ENCODE assay signal across 9 mouse cellular contexts in the genomic region with DNA sequence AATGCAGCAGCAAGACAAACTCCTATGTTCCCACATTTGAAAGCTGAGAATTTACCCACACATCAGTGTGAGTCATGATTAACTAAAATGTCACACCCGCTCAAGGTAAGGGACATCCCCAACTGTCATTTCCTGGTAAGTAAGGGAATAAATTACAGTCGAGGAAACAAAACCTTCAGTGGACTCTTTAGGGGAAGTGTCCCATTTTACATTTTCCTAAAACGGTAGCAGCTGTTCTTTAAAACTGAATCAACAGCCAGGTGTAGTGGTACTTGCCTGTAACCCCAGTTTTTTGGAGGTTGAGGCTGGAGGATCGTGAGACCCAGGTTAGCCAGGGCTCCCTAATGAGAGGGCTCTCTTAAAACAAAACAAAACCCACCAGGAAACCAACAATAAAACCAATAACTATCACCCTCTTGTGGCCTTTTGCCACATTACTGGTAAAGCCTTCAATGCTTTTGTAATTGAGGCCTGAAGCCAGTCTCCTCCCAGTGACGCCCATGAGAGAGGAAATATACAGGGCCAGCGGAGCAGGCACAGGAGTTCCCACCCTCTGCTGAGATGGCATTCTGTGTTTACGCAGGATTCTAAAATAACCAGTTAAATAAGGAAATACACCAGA. TPM values are rescaled to one million over a fixed set of nuclear protein-coding genes. Genes with fewer than 3 reads are reported as not detected.
A peak's percentile ranks its signal among the peaks of the same experiment; 100 is the strongest.
DNase-seq lines count a peak whose midpoint lies in the region; ATAC-seq and TF ChIP-seq lines count a peak whose summit lies in the region.
"Had no signal": no experiment of that assay in that cellular context is flagged by ENCODE, and none has a peak within 500 bp of the region (broad histone marks: within the 10 kb centered on the region; RNA-seq: fewer than 3 reads in every experiment).

No protein-coding gene starts in this region.

- H3K27me3 ChIP-seq in embryonic facial prominence, embryonic 14.5 days (replicated peaks; ENCODE audit: control insufficient read depth, insufficient read depth, low read length) = no peaks in the 10 kb centered on the region
- H3K27me3 ChIP-seq in hindbrain, embryonic 13.5 days = no peaks in the 10 kb centered on the region
- H3K27me3 ChIP-seq in limb, embryonic 12.5 days = no peaks in the 10 kb centered on the region
- no peaks in the 10 kb centered on the region for H3K27me3 ChIP-seq in midbrain, postnatal 0 days (ENCODE audit: insufficient read depth, low read length)
- H3K27me3 ChIP-seq: embryonic facial prominence, embryonic 12.5 days had no signal

- WGBS in embryonic facial prominence, embryonic 14.5 days = 46% methylated on average over 7 of the region's 7 CpGs
- WGBS in hindbrain, embryonic 13.5 days = 41% methylated on average over 7 of the region's 7 CpGs
- WGBS in limb, embryonic 12.5 days = 36% methylated on average over 7 of the region's 7 CpGs
- 49% methylated on average over 7 of the region's 7 CpGs for WGBS in midbrain, postnatal 0 days

- H3K36me3 ChIP-seq in embryonic facial prominence, embryonic 14.5 days (ENCODE audit: control insufficient read depth, insufficient read depth, low read length) = no peaks in the 10 kb centered on the region
- H3K36me3 ChIP-seq in hindbrain, embryonic 13.5 days = no peaks in the 10 kb centered on the region
- no peaks in the 10 kb centered on the region for H3K36me3 ChIP-seq in limb, embryonic 12.5 days
- H3K36me3 ChIP-seq in midbrain, postnatal 0 days (ENCODE audit: insufficient read depth, low read length) = no peaks in the 10 kb centered on the region
- H3K36me3 ChIP-seq: embryonic facial prominence, embryonic 12.5 days had no signal

- H3K4me2 ChIP-seq in embryonic facial prominence, embryonic 14.5 days (ENCODE audit: low read depth, low read length) = no peak overlapping the region
- no peak overlapping the region for H3K4me2 ChIP-seq in hindbrain, embryonic 13.5 days
- H3K4me2 ChIP-seq in limb, embryonic 12.5 days = no peak overlapping the region
- H3K4me2 ChIP-seq in midbrain, postnatal 0 days (ENCODE audit: low read depth, low read length, poor library complexity, severe bottlenecking) = no peak overlapping the region
- H3K4me2 ChIP-seq: embryonic facial prominence, embryonic 12.5 days had no signal

- H3K27ac ChIP-seq in embryonic facial prominence, embryonic 14.5 days (replicated peaks; ENCODE audit: low read depth, low read length) = no peak overlapping the region
- 0 out of 2 replicates have a peak overlapping the region, but pooled peaks have one; percentile 12 for H3K27ac ChIP-seq in hindbrain, embryonic 13.5 days
- H3K27ac ChIP-seq in limb, embryonic 12.5 days = no peak overlapping the region
- no peak overlapping the region for H3K27ac ChIP-seq in midbrain, postnatal 0 days (ENCODE audit: low read depth, low read length)
- H3K27ac ChIP-seq: embryonic facial prominence, embryonic 12.5 days had no signal

- peak; percentile 61 for DNase-seq in layer of hippocampus, adult 11-12 months (ENCODE audit: low spot score)
- no peak for DNase-seq in layer of hippocampus, adult 8-10 months (ENCODE audit: low spot score in 2 of 2)
- DNase-seq in MN1 (ENCODE audit: low spot score) = peak; percentile 85
- peak; percentile 78 for DNase-seq in embryonic facial prominence, embryonic 14.5 days (ENCODE audit: low spot score)
- peak; percentile 83 for DNase-seq in midbrain, postnatal 0 days (ENCODE audit: low spot score)
- DNase-seq in thymus, postnatal 4 days = peak; percentile 55

- H3K4me3 ChIP-seq in embryonic facial prominence, embryonic 14.5 days (ENCODE audit: low read depth, low read length) = no peak overlapping the region
- no peak overlapping the region for H3K4me3 ChIP-seq in hindbrain, embryonic 13.5 days
- H3K4me3 ChIP-seq in limb, embryonic 12.5 days (replicated peaks) = no peak overlapping the region
- no peak overlapping the region for H3K4me3 ChIP-seq in midbrain, postnatal 0 days (ENCODE audit: low read depth, low read length)
- H3K4me3 ChIP-seq: embryonic facial prominence, embryonic 12.5 days had no signal

- TF ChIP-seq CTCF in midbrain, postnatal 0 days (IDR thresholded peaks at IDR 0.05) = peak; percentile 69

- H3K9ac ChIP-seq in embryonic facial prominence, embryonic 14.5 days (ENCODE audit: low read depth, low read length) = no peak overlapping the region
- 0 out of 2 replicates have a peak overlapping the region, but pooled peaks have one; percentile 13 for H3K9ac ChIP-seq in hindbrain, embryonic 13.5 days
- H3K9ac ChIP-seq in limb, embryonic 12.5 days (replicated peaks) = no peak overlapping the region
- no peak overlapping the region for H3K9ac ChIP-seq in midbrain, postnatal 0 days (replicated peaks; ENCODE audit: low read length, poor library complexity, severe bottlenecking)
- H3K9ac ChIP-seq: embryonic facial prominence, embryonic 12.5 days had no signal

- ATAC-seq in embryonic facial prominence, embryonic 14.5 days (ENCODE audit: low read depth) = peak; percentile 58; the same call in 1 of the 2 replicates
- ATAC-seq in hindbrain, embryonic 13.5 days (ENCODE audit: low FRiP score) = peak; percentile 74
- 0 out of 2 replicates have a peak, but pooled peaks have one; percentile 29 for ATAC-seq in limb, embryonic 12.5 days (ENCODE audit: insufficient number of reproducible peaks, insufficient read depth, low FRiP score, low TSS enrichment, low read depth)
- no peak for ATAC-seq in midbrain, postnatal 0 days (ENCODE audit: low FRiP score)

- H3K9me3 ChIP-seq in embryonic facial prominence, embryonic 14.5 days (ENCODE audit: control insufficient read depth, low read length) = no peaks in the 10 kb centered on the region
- H3K9me3 ChIP-seq in hindbrain, embryonic 13.5 days = no peaks in the 10 kb centered on the region
- no peaks in the 10 kb centered on the region for H3K9me3 ChIP-seq in limb, embryonic 12.5 days
- H3K9me3 ChIP-seq in midbrain, postnatal 0 days (ENCODE audit: low read length) = no peaks in the 10 kb centered on the region
- H3K9me3 ChIP-seq: embryonic facial prominence, embryonic 12.5 days had no signal

- peaks cover 5% of the 10 kb centered on the region for H3K4me1 ChIP-seq in embryonic facial prominence, embryonic 14.5 days (ENCODE audit: control insufficient read depth, insufficient read depth, low read length)
- H3K4me1 ChIP-seq in hindbrain, embryonic 13.5 days (replicated peaks) = no peaks in the 10 kb centered on the region; the same call in 1 of the 2 replicates
- H3K4me1 ChIP-seq in limb, embryonic 12.5 days (replicated peaks) = no peaks in the 10 kb centered on the region; the same call in 1 of the 2 replicates
- H3K4me1 ChIP-seq in midbrain, postnatal 0 days (ENCODE audit: insufficient read depth, low read length) = no peaks in the 10 kb centered on the region

RNA-seq across cellular contexts. Expression of gene Leo1, which starts 7.0 kb away (rescaled TPM):
- total RNA-seq in layer of hippocampus, adult 8-10 months (2022) = 10 to 100 TPM; 19.8 to 22.8 (median 21.1) TPM
- 34.9 and 35.7 TPM in 2 replicates for polyA plus RNA-seq in embryonic facial prominence, embryonic 14.5 days (2014; fragmentation: Nextera tagmentation; extraction: Ambion mirVana)
- polyA plus RNA-seq in hindbrain, embryonic 13.5 days (2015; fragmentation: Nextera tagmentation; extraction: Ambion mirVana) = 43.3 and 44.5 TPM in 2 replicates
- 51.6 and 54.9 TPM in 2 replicates for polyA plus RNA-seq in limb, embryonic 12.5 days (2016; fragmentation: Nextera tagmentation; extraction: Ambion mirVana)
- total RNA-seq in midbrain, postnatal 0 days (2014; rRNA removed) = 27.7 and 27.8 TPM in 2 replicates
- polyA plus RNA-seq in midbrain, postnatal 0 days (2015; fragmentation: Nextera tagmentation; extraction: Ambion mirVana) = 43.0 and 45.0 TPM in 2 replicates

RNA-seq across cellular contexts. Expression of gene Mapk6, which starts 24.5 kb away (rescaled TPM):
- total RNA-seq in layer of hippocampus, adult 8-10 months (2022) = 10 to 100 TPM; 26.9 to 33.1 (median 28.2) TPM
- 60.4 and 71.6 TPM in 2 replicates for polyA plus RNA-seq in embryonic facial prominence, embryonic 14.5 days (2014; fragmentation: Nextera tagmentation; extraction: Ambion mirVana)
- polyA plus RNA-seq in hindbrain, embryonic 13.5 days (2015; fragmentation: Nextera tagmentation; extraction: Ambion mirVana) = 178 and 184 TPM in 2 replicates
- polyA plus RNA-seq in limb, embryonic 12.5 days (2016; fragmentation: Nextera tagmentation; extraction: Ambion mirVana) = 114 TPM in 2 replicates
- total RNA-seq in midbrain, postnatal 0 days (2014; rRNA removed) = 164 and 181 TPM in 2 replicates
- 103 and 109 TPM in 2 replicates for polyA plus RNA-seq in midbrain, postnatal 0 days (2015; fragmentation: Nextera tagmentation; extraction: Ambion mirVana)

Comparison
In these comparisons a context has a peak if more than half of its experiments do, and no peak if none do; other contexts are left out.
1. DNase-seq: peak in layer of hippocampus, adult 11-12 months (single experiment), MN1 (single experiment), embryonic facial prominence, embryonic 14.5 days (single experiment), midbrain, postnatal 0 days (single experiment) and thymus, postnatal 4 days (single experiment); none in layer of hippocampus, adult 8-10 months (0 of 2).